Mouse (Mus musculus): ENCODE results near the gene Vwa7.

DNA sequence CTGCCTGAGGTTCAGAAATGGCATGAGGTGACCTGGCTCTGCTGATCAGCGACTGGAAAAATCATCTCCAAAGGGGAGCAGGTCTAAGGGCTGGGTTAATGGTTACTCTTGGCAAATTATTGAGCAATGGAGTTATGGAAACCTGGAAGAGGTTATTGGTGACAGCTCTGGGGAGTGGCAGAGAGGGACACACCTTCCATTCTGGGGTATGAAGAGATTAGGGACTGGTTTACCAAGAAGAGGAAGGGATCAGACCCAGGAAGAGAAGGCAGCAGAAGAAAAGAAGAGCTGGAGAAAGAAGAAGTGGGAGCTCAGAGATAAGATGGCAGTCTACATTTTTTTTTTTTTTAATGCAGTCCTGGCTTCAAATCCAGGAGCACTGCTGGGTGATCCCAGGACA, 31.3 kb downstream of the Vwa7 start:
- TF ChIP-seq CTCF (IDR thresholded peaks at IDR 0.05; ENCODE audit: borderline replicate concordance, insufficient read depth, low read length) (no peak), POLR2A (IDR thresholded peaks at IDR 0.05; ENCODE audit: low read depth, low read length) (no peak)
